Mouse (Mus musculus) thymus, postnatal 4 days (tissue): ENCODE measurements around the gene Rnf145.
A peak's percentile ranks its signal among the peaks of the same experiment; 100 is the strongest.

Experiments used
- DNase-seq: peaks from one replicate; pipeline ENCODE4 v3.0.0; 2021

The Rnf145 gene

GRCm38 (mm10) chr11:44538101-44538500, 19.3 kb downstream of the Rnf145 start:
- no peak for DNase-seq

DNA sequence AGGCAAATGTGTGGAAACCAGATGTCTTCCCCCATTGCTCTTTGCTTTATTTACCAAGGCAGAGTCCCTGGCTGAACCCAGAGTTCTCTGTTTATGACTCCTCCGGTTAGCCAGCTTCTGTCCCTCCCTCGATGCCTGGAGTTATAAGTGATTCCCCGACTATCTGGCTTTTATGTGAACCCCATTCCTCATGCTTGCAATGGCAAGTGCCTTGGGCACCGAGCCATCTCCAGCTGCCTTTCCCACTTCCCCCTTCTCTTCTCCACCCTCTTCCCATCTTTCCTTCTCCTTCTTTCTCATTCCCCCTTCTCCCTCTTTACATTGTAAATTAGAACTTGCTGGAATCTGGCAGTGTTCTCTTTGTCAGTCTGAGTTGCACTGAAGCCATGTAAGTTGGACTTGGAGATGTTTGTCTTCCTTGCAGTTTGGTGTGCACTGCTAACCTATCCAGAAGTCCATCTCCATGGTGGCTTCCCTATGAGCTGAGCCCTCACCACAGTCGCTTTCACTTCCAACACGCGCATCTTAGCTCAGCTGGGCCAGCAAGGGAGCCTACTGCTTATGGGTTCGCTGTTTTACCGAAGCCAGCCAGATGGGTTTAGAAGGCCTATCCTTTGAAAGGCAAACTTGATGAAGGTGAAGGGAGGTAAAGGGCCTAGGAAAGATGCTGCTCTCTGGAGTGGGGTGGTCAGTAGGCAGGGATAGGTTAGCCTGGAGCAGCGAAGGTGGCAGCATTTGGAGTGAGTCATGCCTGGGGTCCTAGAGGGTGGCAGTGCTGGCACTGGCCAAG, 19.9 kb downstream of the Rnf145 start:
- no peak for DNase-seq

DNA sequence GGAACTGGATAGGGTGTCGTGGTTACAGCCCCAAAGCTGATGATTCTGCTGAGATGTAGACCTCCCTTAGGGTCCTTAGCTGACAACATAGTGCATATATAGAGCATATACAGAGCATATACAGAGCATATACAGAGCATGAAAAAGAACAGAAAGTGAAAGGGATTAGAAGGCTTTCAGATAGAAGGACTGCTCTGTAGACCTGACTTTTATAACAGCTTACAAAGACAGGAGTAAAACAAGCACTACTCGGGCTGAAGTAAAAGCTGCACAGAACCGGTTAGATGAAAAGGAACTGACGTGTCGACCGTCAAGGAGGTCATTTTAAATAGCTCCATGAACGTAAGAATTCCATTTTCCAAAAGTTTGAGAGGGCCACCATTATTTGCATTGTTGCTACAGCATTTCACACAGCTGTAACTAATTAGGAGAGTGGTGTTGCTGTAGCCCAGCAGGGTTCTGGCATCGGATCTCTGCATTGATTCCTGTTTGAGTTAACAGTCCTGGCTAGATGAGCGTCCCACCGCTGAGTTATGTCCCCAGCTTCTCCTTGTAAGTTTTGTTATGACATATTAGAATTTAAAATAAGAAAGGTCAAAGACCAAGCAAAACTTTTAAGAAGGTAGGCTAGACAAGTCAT, 20.6 kb downstream of the Rnf145 start:
- no peak for DNase-seq

DNA sequence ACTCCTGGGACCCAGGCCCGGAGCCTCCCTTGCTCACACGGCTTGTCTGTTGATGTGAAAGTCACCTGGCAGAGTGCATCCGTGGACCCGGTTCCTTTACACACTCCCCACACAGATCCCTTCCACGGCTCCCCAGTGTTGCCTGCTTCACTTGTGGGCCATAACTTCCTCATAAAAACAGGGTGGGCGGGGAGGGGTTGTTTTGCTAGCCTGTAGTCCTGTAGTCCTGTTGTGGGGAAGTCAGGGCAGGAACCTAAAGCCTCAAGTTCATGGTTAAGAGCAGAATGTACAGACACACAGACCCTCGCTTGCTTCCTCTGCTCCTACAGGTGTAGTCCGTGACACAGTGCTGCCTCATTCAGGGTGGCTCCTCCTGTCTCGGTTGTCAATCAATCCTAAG, 21.5 kb downstream of the Rnf145 start:
- no peak for DNase-seq

- no peak for DNase-seq
These were observed 22.5 kb downstream of the Rnf145 start for GRCm38 (mm10) chr11:44541280-44541679.

DNA sequence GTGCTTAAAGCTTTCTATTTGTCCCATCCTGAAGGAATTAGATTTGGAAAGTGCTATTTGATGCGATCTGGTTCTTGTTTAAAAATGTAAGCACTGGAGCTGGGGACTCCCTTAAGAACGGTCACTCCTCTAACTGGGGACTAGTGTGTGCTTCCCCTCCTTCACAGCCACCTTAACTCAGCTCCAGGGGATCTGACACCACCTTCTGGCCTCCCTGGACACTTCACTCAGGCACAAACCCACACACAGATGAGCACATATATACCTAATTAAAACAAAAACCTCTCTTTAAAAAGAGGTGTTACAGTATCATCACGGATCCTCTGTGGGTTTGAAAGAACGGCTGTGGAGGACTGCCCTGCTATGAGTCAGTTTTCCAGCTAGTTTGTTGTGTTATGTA, 23.0 kb downstream of the Rnf145 start:
- no peak for DNase-seq

- DNase-seq = no peak
These were observed 24.8 kb downstream of the Rnf145 start for GRCm38 (mm10) chr11:44543593-44543992.

GRCm38 (mm10) chr11:44543996-44544395, 25.2 kb downstream of the Rnf145 start:
- DNase-seq = no peak

DNA sequence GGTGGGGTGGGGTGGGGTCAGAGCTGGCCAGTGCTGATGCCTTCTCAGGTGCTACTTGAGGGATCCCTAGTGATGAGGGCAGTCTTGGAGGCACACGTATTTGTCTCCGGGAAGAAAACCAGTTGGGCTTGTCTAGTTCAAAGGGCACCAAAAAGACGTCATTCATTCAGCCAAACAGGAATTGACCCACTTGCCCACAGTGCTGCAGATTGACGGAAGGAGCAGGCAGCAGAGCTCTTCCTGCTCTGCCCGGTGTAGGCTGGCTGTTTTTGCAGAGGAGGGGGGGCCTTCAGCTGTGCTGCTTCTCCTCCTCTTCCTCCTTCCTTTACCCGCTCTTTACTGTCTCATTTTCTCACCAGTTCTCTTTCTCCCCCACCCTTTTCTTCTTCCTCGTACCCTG, 26.4 kb downstream of the Rnf145 start:
- peak; percentile 63 for DNase-seq

GRCm38 (mm10) chr11:44546250-44546649, 27.5 kb downstream of the Rnf145 start:
- no peak for DNase-seq

GRCm38 (mm10) chr11:44547651-44548196, 29.0 kb downstream of the Rnf145 start:
- no peak for DNase-seq

DNA sequence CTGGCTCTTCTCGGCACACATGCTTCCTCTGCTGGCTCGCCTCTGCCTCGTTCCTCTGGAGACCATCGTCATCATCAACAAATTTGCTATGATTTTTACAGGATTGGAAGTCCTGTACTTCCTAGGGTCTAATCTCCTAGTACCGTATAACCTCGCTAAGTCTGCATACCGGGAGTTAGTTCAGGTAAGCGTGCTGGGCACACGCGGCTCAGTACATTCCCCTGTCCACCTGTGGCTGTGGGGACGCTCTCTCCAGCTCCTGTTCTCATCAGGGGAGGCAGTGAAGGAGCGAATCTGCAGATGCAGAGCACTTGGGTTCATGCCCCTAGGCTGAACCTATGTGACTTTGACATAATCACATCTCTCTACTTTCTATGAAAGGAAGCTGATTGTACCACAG, 30.1 kb downstream of the Rnf145 start:
- DNase-seq = no peak

- DNase-seq = no peak
These were observed 30.9 kb downstream of the Rnf145 start for GRCm38 (mm10) chr11:44549511-44550278.

DNA sequence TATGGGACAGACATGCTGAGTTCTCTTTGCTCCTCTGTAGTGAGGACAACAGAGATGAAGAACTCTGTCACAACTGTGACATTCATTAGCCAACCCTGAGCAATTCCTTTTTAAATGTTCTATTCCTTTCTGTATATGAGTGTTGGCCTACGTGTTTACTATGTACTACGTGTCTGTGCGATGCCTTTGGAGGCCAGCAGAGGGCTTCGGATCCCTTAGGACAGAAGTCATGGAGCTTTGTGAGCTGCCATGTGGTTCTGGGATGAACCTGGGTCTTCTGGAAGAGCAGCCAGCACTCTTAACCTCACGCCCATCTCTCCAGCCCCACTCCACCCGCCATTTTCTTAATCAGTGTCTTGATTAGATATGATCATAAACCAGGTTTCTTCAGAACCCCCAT, 32.2 kb downstream of the Rnf145 start:
- DNase-seq = peak; percentile 51

GRCm38 (mm10) chr11:44554339-44554738, 35.6 kb downstream of the Rnf145 start:
- DNase-seq = no peak

- no peak for DNase-seq
These were observed 39.8 kb downstream of the Rnf145 start for GRCm38 (mm10) chr11:44558521-44558920.

DNA sequence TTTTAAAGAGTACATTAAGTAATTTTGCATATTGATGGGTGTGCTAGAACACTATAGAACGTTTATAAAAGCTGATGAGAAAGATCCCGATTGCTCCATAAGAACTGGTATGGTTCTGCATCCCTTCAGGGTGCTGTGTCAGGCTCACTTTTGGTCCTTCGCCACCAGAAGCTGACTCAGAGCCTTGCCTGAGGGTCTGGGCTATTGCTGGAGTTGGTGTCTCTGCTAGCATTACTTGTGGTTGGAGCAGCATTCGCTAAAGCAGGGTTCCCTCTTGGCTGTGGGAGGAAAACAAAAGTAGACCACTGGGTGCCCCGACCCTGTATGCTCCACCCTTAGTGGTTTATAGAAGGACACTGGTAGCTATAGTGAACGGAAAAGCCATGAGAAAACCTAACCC, 40.7 kb downstream of the Rnf145 start:
- DNase-seq = no peak

- no peak for DNase-seq
These were observed 41.6 kb downstream of the Rnf145 start for GRCm38 (mm10) chr11:44560396-44560795.

GRCm38 (mm10) chr11:44561476-44562015, 42.8 kb downstream of the Rnf145 start:
- no peak for DNase-seq

GRCm38 (mm10) chr11:44562389-44563135, 43.8 kb downstream of the Rnf145 start:
- no peak for DNase-seq

DNA sequence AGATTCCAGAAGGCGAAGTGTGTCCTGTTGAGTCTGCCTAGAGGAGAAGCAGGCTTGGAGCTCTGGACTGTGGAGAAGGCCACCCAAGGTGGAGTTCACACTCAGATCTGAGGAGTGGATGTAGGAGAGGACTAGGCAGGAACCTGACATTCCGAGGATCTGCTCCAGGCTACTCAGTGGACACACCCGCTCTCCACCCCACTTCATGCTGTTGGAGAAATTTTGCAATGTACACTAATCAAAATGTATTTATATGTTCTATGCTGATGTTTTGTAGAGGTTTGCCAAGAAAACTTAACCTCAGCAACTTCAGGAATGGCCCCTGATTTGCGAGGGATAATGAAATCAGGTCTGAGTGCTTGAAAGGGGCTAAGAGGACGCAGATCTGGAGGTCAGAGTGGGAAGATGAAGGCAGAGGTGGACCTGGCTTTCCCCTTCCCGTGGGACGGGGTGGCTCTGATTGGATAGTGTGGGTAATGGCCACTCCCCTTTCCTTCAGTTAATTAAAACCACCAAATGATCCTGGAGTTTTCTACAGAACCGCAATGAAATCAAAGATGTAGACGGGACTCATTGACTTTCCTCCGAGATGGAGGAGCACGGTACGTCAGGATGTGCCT, 45.6 kb downstream of the Rnf145 start:
- DNase-seq = no peak

DNA sequence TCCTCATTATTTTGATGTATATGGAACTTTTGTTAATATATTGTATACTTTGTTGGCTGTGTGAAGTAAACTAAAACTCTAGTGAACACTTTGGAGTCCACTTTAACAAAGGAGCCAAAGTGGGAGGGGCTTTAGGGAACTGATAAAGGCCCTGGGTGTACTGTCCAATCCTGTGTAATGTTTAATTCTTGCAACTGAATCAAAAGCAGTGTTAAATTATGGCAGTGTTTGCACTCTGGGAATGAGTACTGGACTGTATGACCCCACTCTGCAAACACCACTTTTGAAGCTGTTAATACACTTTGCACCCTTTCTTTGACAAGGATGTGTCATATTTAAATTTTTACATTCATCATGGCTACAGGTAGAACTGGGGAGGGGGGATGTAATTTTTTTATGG, 46.2 kb downstream of the Rnf145 start:
- no peak for DNase-seq
